Mouse (Mus musculus) kidney, adult 2 months (tissue): Measurements from ENCODE around the gene Ddn.

ENCODE experiments used
- CTCF ChIP-seq: fragments of 200-500 bp; conservative IDR thresholded peaks from 2 replicates; pipeline ENCODE4 v1.5.1; 2011; ENCODE audit warnings: low read depth, mild to moderate bottlenecking, control low read depth, low read length, moderate library complexity, mixed read lengths; ENCODE audit not compliant: insufficient read depth, insufficient read length
- POLR2A ChIP-seq: fragments of 200-500 bp; IDR thresholded peaks from one replicate; pipeline ENCODE4 v1.6.1; 2011; ENCODE audit warnings: low read depth, low read length, control low read depth

- no peak for TF ChIP-seq POLR2A
- no peak for TF ChIP-seq CTCF
These were observed 11.6 kb upstream of the Ddn start for GRCm38 (mm10) chr15:98820937-98821336.
